Mouse (Mus musculus): Measurements from ENCODE around the gene Zc3h18. TPM values are rescaled to one million over a fixed set of nuclear protein-coding genes. Genes with fewer than 3 reads are reported as not detected.
A peak's percentile ranks its signal among the peaks of the same experiment; 100 is the strongest.

The Zc3h18 gene
- polyA plus RNA-seq (2015; fragmentation: Nextera tagmentation; extraction: Ambion mirVana), result 37.0 and 43.6 TPM in 2 replicates

GRCm38 (mm10) chr8:122376365-122377231 is at the start of gene Zc3h18:
Gene Zc3h18, plus strand, starts transcription at chr8:122376609.
- peak within 1 kb of the TSS; percentile 90 for H3K27ac ChIP-seq (replicated peaks)
- WGBS, result under 1% methylated on average over 88 of the region's 107 CpGs
- peak within 1 kb of the TSS; percentile 95 for H3K4me2 ChIP-seq
- peak within 1 kb of the TSS; percentile 83 for H3K9ac ChIP-seq
- no peaks in the 10 kb centered on the region for H3K27me3 ChIP-seq
- peak; percentile 95 for ATAC-seq (ENCODE audit: low read depth)
- peaks cover 24% of the 10 kb centered on the region for H3K36me3 ChIP-seq
- H3K4me3 ChIP-seq, result peak within 1 kb of the TSS; percentile 85
- H3K9me3 ChIP-seq, result no peaks in the 10 kb centered on the region
- H3K4me1 ChIP-seq (replicated peaks), result peaks cover 34% of the 10 kb centered on the region

- Histone ChIP-seq H3K4me3 (no peak overlapping the region), H3K36me3 (no peaks in the 10 kb centered on the region), H3K9ac (no peak overlapping the region), H3K9me3 (no peaks in the 10 kb centered on the region), H3K27me3 (peaks cover 7% of the 10 kb centered on the region), H3K4me2 (no peak overlapping the region), H3K27ac (replicated peaks) (no peak overlapping the region), H3K4me1 (replicated peaks) (peaks cover 48% of the 10 kb centered on the region)
- 72% methylated on average over 8 of the region's 8 CpGs for WGBS
- no peak for ATAC-seq (ENCODE audit: low read depth)
These were observed 47.3 kb upstream of the Zc3h18 start for GRCm38 (mm10) chr8:122329072-122329471.

GRCm38 (mm10) chr8:122329553-122330239 is 46.7 kb upstream of the Zc3h18 start:
- Histone ChIP-seq H3K27me3 (peaks cover 13% of the 10 kb centered on the region), H3K9ac (no peak overlapping the region), H3K4me1 (replicated peaks) (peaks cover 42% of the 10 kb centered on the region), H3K9me3 (no peaks in the 10 kb centered on the region), H3K27ac (replicated peaks) (peak overlapping the region; percentile 29; the same call in 1 of the 2 replicates), H3K4me3 (no peak overlapping the region), H3K4me2 (no peak overlapping the region), H3K36me3 (no peaks in the 10 kb centered on the region)
- ATAC-seq (ENCODE audit: low read depth), result no peak; the same call in 1 of the 2 replicates
- 67% methylated on average over 22 of the region's 22 CpGs for WGBS

GRCm38 (mm10) chr8:122330446-122331133 is 45.8 kb upstream of the Zc3h18 start:
- Histone ChIP-seq H3K27ac (replicated peaks) (peak overlapping the region; percentile 23; the same call in 1 of the 2 replicates), H3K4me2 (no peak overlapping the region), H3K4me1 (replicated peaks) (peaks cover 41% of the 10 kb centered on the region), H3K4me3 (no peak overlapping the region), H3K27me3 (peaks cover 22% of the 10 kb centered on the region), H3K9me3 (no peaks in the 10 kb centered on the region), H3K9ac (no peak overlapping the region), H3K36me3 (no peaks in the 10 kb centered on the region)
- no peak for ATAC-seq (ENCODE audit: low read depth)
- WGBS, result 78% methylated on average over 12 of the region's 12 CpGs

- Histone ChIP-seq H3K4me3 (no peak overlapping the region), H3K9ac (no peak overlapping the region), H3K36me3 (no peaks in the 10 kb centered on the region), H3K27me3 (peaks cover 28% of the 10 kb centered on the region), H3K4me1 (replicated peaks) (peaks cover 41% of the 10 kb centered on the region), H3K27ac (replicated peaks) (no peak overlapping the region), H3K9me3 (no peaks in the 10 kb centered on the region), H3K4me2 (no peak overlapping the region)
- WGBS, result 69% methylated on average over 3 of the region's 3 CpGs
- ATAC-seq (ENCODE audit: low read depth), result no peak
These were observed 45.3 kb upstream of the Zc3h18 start for GRCm38 (mm10) chr8:122331134-122331523.

- H3K4me1 ChIP-seq (replicated peaks), result peaks cover 46% of the 10 kb centered on the region
- 69% methylated on average over 6 of the region's 6 CpGs for WGBS
- ATAC-seq (ENCODE audit: low read depth), result no peak
- H3K9me3 ChIP-seq, result no peaks in the 10 kb centered on the region
- no peak overlapping the region for H3K4me3 ChIP-seq
- H3K9ac ChIP-seq, result no peak overlapping the region
- H3K27me3 ChIP-seq, result peaks cover 46% of the 10 kb centered on the region
- no peaks in the 10 kb centered on the region for H3K36me3 ChIP-seq
- no peak overlapping the region for H3K27ac ChIP-seq (replicated peaks)
- H3K4me2 ChIP-seq, result no peak overlapping the region
These were observed 43.5 kb upstream of the Zc3h18 start for GRCm38 (mm10) chr8:122332753-122333506.

DNA sequence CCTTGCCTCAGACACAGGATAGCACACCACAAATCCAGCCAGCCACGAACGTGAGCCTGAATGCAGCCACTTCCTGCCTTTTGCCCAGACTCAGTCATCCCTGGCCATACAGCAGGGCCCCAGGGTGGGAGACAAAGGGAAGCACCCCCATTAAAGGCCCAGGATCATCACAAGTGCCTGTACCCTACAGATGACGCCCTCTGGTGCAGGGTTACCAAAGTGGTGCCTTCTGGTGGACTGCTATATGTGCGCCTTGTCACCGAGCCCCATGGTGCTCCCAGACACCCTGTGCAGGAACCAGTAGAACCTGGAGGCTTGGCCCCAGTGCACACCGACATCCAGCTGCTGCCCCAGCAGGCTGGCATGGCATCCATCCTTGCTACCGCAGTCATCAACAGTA is 42.9 kb upstream of the Zc3h18 start:
- WGBS, result 78% methylated on average over 7 of the region's 7 CpGs

DNA sequence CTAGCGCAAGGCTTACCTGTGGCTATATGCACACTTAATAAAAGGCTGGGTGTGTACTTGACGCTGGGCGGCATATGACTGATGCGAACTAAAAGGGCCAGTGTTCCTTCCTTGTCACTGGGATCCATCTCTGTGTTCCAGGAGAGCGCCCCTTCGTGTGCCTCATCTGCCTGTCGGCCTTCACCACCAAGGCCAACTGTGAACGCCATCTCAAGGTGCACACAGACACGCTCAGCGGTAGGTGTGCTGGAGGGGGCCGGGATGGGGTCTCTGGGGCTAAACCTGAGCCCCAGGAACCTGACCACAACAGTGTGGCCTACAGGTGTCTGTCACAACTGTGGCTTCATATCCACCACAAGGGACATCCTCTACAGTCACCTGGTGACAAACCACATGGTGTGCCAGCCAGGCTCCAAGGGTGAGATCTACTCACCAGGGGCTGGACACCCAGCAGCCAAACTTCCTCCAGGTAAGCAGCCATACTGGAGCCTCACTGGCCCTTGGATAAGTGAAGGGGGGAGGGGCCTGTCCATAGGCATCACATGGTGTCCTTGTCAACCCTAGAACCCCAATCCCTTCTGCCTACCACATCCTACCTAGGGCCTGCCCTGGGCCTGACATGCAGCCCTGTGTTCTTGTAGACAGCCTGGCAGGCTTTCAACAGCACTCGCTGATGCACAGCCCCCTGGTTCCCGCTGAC is 41.5 kb upstream of the Zc3h18 start:
- Histone ChIP-seq H3K27ac (replicated peaks) (no peak overlapping the region), H3K9me3 (no peaks in the 10 kb centered on the region), H3K4me3 (no peak overlapping the region), H3K4me1 (replicated peaks) (peaks cover 31% of the 10 kb centered on the region), H3K9ac (peak overlapping the region; percentile 71; the same call in 1 of the 2 replicates), H3K4me2 (peak overlapping the region; percentile 88), H3K27me3 (peaks cover 66% of the 10 kb centered on the region), H3K36me3 (no peaks in the 10 kb centered on the region)
- WGBS, result 83% methylated on average over 13 of the region's 13 CpGs
- ATAC-seq (ENCODE audit: low read depth), result no peak

More for the DNA sequence above, 42.9 kb upstream of the Zc3h18 start:
- H3K27me3 ChIP-seq, result peaks cover 52% of the 10 kb centered on the region
- no peak overlapping the region for H3K9ac ChIP-seq
- no peak overlapping the region for H3K27ac ChIP-seq (replicated peaks)
- no peaks in the 10 kb centered on the region for H3K9me3 ChIP-seq
- H3K4me3 ChIP-seq, result no peak overlapping the region
- H3K4me2 ChIP-seq, result no peak overlapping the region
- ATAC-seq (ENCODE audit: low read depth), result no peak
- H3K36me3 ChIP-seq, result no peaks in the 10 kb centered on the region
- H3K4me1 ChIP-seq (replicated peaks), result peaks cover 43% of the 10 kb centered on the region

- peaks cover 71% of the 10 kb centered on the region for H3K27me3 ChIP-seq
- H3K4me3 ChIP-seq, result peak overlapping the region; percentile 57
- H3K9ac ChIP-seq, result peak overlapping the region; percentile 71
- H3K4me2 ChIP-seq, result peak overlapping the region; percentile 88
- no peaks in the 10 kb centered on the region for H3K36me3 ChIP-seq
- no peaks in the 10 kb centered on the region for H3K9me3 ChIP-seq
- peaks cover 27% of the 10 kb centered on the region for H3K4me1 ChIP-seq (replicated peaks)
- no peak overlapping the region for H3K27ac ChIP-seq (replicated peaks)
- WGBS, result 5% methylated on average over 56 of the region's 57 CpGs
- peak; percentile 41 for ATAC-seq (ENCODE audit: low read depth)
These were observed 40.7 kb upstream of the Zc3h18 start for GRCm38 (mm10) chr8:122335638-122336250.

GRCm38 (mm10) chr8:122336251-122336910 is 40.0 kb upstream of the Zc3h18 start:
- no peaks in the 10 kb centered on the region for H3K9me3 ChIP-seq
- peaks cover 20% of the 10 kb centered on the region for H3K4me1 ChIP-seq (replicated peaks)
- H3K4me3 ChIP-seq, result peak overlapping the region; percentile 57
- WGBS, result 3% methylated on average over 80 of the region's 81 CpGs
- ATAC-seq (ENCODE audit: low read depth), result peak; percentile 60
- H3K36me3 ChIP-seq, result no peaks in the 10 kb centered on the region
- peak overlapping the region; percentile 71 for H3K9ac ChIP-seq
- H3K27me3 ChIP-seq, result peaks cover 77% of the 10 kb centered on the region
- peak overlapping the region; percentile 88 for H3K4me2 ChIP-seq
- H3K27ac ChIP-seq (replicated peaks), result no peak overlapping the region

Measured in neural tube, embryonic 13.5 days (tissue).